Mouse (Mus musculus): ENCODE measurements around the gene Hspa1b. TPM values are rescaled to one million over a fixed set of nuclear protein-coding genes. Genes with fewer than 3 reads are reported as not detected.
"Not testable (repeated sequence)": the region's sequence is repeated elsewhere in the genome, so short reads cannot be mapped to it uniquely, and the experiment has no call there.

The Hspa1b gene
- polyA plus RNA-seq, 1 experiment from 2014 or later: 0.74 TPM

GRCm38 (mm10) chr17:35000717-35001451 lies 41.8 kb upstream of the Hspa1b start, which contains the start of gene Vars:
TSS of gene Vars (plus strand) at chr17:35000987.
- under 1% methylated on average over 71 of the region's 83 CpGs for WGBS
- Histone ChIP-seq H3K27me3 (replicated peaks; ENCODE audit: control insufficient read depth, insufficient read depth, low read length) (no peaks in the 10 kb centered on the region), H3K9me3 (ENCODE audit: control insufficient read depth, low read length) (no peaks in the 10 kb centered on the region)

GRCm38 (mm10) chr17:34999871-35000716 lies 41.1 kb upstream of the Hspa1b start:
- Histone ChIP-seq H3K9ac (ENCODE audit: low read depth, low read length) (peak overlapping the region; percentile 95), H3K27ac (ENCODE audit: low read depth, low read length) (peak overlapping the region; percentile 98), H3K4me2 (ENCODE audit: low read length) (peak overlapping the region; percentile 99), H3K4me1 (ENCODE audit: control insufficient read depth, insufficient read depth, low read depth, low read length) (peaks cover 18% of the 10 kb centered on the region), H3K4me3 (ENCODE audit: low read length) (peak overlapping the region; percentile 89)
- H3K36me3 ChIP-seq (ENCODE audit: control insufficient read depth, insufficient read depth, low read length); H3K27me3 ChIP-seq (replicated peaks; ENCODE audit: control insufficient read depth, insufficient read depth, low read length); H3K9me3 ChIP-seq (ENCODE audit: control insufficient read depth, low read length); ATAC-seq: not testable (repeated sequence)
- 21% methylated on average over 29 of the region's 32 CpGs for WGBS

More at GRCm38 (mm10) chr17:35000717-35001451, 41.8 kb upstream of the Hspa1b start, which contains the start of gene Vars:
- peak; percentile 92 for ATAC-seq
- Histone ChIP-seq H3K4me2 (ENCODE audit: low read length) (peak within 1 kb of the TSS; percentile 99), H3K4me1 (ENCODE audit: control insufficient read depth, insufficient read depth, low read depth, low read length) (peaks cover 18% of the 10 kb centered on the region), H3K4me3 (ENCODE audit: low read length) (peak within 1 kb of the TSS; percentile 89), H3K36me3 (ENCODE audit: control insufficient read depth, insufficient read depth, low read length) (peaks cover 13% of the 10 kb centered on the region), H3K9ac (ENCODE audit: low read depth, low read length) (peak within 1 kb of the TSS; percentile 95), H3K27ac (ENCODE audit: low read depth, low read length) (peak within 1 kb of the TSS; percentile 98)

GRCm38 (mm10) chr17:34998526-34999430 lies 39.7 kb upstream of the Hspa1b start:
- H3K27ac ChIP-seq (ENCODE audit: low read depth, low read length): no peak overlapping the region
- no peak overlapping the region for H3K9ac ChIP-seq (ENCODE audit: low read depth, low read length)
- H3K4me1 ChIP-seq (ENCODE audit: control insufficient read depth, insufficient read depth, low read depth, low read length): peaks cover 18% of the 10 kb centered on the region
- no peaks in the 10 kb centered on the region for H3K9me3 ChIP-seq (ENCODE audit: control insufficient read depth, low read length)
- ATAC-seq: no peak
- no peaks in the 10 kb centered on the region for H3K36me3 ChIP-seq (ENCODE audit: control insufficient read depth, insufficient read depth, low read length)
- 95% methylated on average over 15 of the region's 15 CpGs for WGBS
- peak overlapping the region; percentile 47 for H3K4me2 ChIP-seq (ENCODE audit: low read length)
- H3K27me3 ChIP-seq (replicated peaks; ENCODE audit: control insufficient read depth, insufficient read depth, low read length): no peaks in the 10 kb centered on the region
- no peak overlapping the region for H3K4me3 ChIP-seq (ENCODE audit: low read length)

- Histone ChIP-seq H3K27me3 (replicated peaks; ENCODE audit: control insufficient read depth, insufficient read depth, low read length) (no peaks in the 10 kb centered on the region), H3K4me1 (ENCODE audit: control insufficient read depth, insufficient read depth, low read depth, low read length) (peaks cover 6% of the 10 kb centered on the region), H3K27ac (ENCODE audit: low read depth, low read length) (no peak overlapping the region), H3K4me2 (ENCODE audit: low read length) (no peak overlapping the region), H3K9me3 (ENCODE audit: control insufficient read depth, low read length) (no peaks in the 10 kb centered on the region), H3K4me3 (ENCODE audit: low read length) (no peak overlapping the region), H3K9ac (ENCODE audit: low read depth, low read length) (no peak overlapping the region), H3K36me3 (ENCODE audit: control insufficient read depth, insufficient read depth, low read length) (no peaks in the 10 kb centered on the region)
- 82% methylated on average over 5 of the region's 5 CpGs for WGBS
- no peak for ATAC-seq
Measured at GRCm38 (mm10) chr17:34997142-34997483, 38.1 kb upstream of the Hspa1b start.

- Histone ChIP-seq H3K9ac (ENCODE audit: low read depth, low read length) (no peak overlapping the region), H3K4me3 (ENCODE audit: low read length) (no peak overlapping the region)
- WGBS: 90% methylated on average over 12 of the region's 14 CpGs
Measured at GRCm38 (mm10) chr17:34996411-34997141, 37.5 kb upstream of the Hspa1b start.

GRCm38 (mm10) chr17:34995927-34996326 lies 36.9 kb upstream of the Hspa1b start:
- H3K4me1 ChIP-seq (ENCODE audit: control insufficient read depth, insufficient read depth, low read depth, low read length); H3K4me3 ChIP-seq (ENCODE audit: low read length); ATAC-seq; H3K9ac ChIP-seq (ENCODE audit: low read depth, low read length); H3K27ac ChIP-seq (ENCODE audit: low read depth, low read length); H3K36me3 ChIP-seq (ENCODE audit: control insufficient read depth, insufficient read depth, low read length); H3K9me3 ChIP-seq (ENCODE audit: control insufficient read depth, low read length); H3K4me2 ChIP-seq (ENCODE audit: low read length); H3K27me3 ChIP-seq (replicated peaks; ENCODE audit: control insufficient read depth, insufficient read depth, low read length): not testable (repeated sequence)
- WGBS: 95% methylated on average over 4 of the region's 4 CpGs

More at GRCm38 (mm10) chr17:34996411-34997141, 37.5 kb upstream of the Hspa1b start:
- H3K27ac ChIP-seq (ENCODE audit: low read depth, low read length): no peak overlapping the region
- no peaks in the 10 kb centered on the region for H3K9me3 ChIP-seq (ENCODE audit: control insufficient read depth, low read length)
- H3K4me2 ChIP-seq (ENCODE audit: low read length): no peak overlapping the region
- no peak for ATAC-seq
- no peaks in the 10 kb centered on the region for H3K27me3 ChIP-seq (replicated peaks; ENCODE audit: control insufficient read depth, insufficient read depth, low read length)
- H3K36me3 ChIP-seq (ENCODE audit: control insufficient read depth, insufficient read depth, low read length): no peaks in the 10 kb centered on the region
- peaks cover 5% of the 10 kb centered on the region for H3K4me1 ChIP-seq (ENCODE audit: control insufficient read depth, insufficient read depth, low read depth, low read length)

- not testable (repeated sequence) for H3K4me2 ChIP-seq (ENCODE audit: low read length); H3K9ac ChIP-seq (ENCODE audit: low read depth, low read length); H3K36me3 ChIP-seq (ENCODE audit: control insufficient read depth, insufficient read depth, low read length); H3K4me1 ChIP-seq (ENCODE audit: control insufficient read depth, insufficient read depth, low read depth, low read length); H3K27ac ChIP-seq (ENCODE audit: low read depth, low read length); H3K27me3 ChIP-seq (replicated peaks; ENCODE audit: control insufficient read depth, insufficient read depth, low read length); H3K9me3 ChIP-seq (ENCODE audit: control insufficient read depth, low read length); H3K4me3 ChIP-seq (ENCODE audit: low read length); ATAC-seq
- 90% methylated on average over 4 of the region's 4 CpGs for WGBS
Measured at GRCm38 (mm10) chr17:34995192-34995591, 36.2 kb upstream of the Hspa1b start.

- no peak for ATAC-seq
- H3K4me1 ChIP-seq (ENCODE audit: control insufficient read depth, insufficient read depth, low read depth, low read length): peaks cover 2% of the 10 kb centered on the region
- no peaks in the 10 kb centered on the region for H3K27me3 ChIP-seq (replicated peaks; ENCODE audit: control insufficient read depth, insufficient read depth, low read length)
- no peak overlapping the region for H3K27ac ChIP-seq (ENCODE audit: low read depth, low read length)
- H3K9ac ChIP-seq (ENCODE audit: low read depth, low read length): no peak overlapping the region
- H3K4me3 ChIP-seq (ENCODE audit: low read length): no peak overlapping the region
- H3K36me3 ChIP-seq (ENCODE audit: control insufficient read depth, insufficient read depth, low read length): no peaks in the 10 kb centered on the region
- no peaks in the 10 kb centered on the region for H3K9me3 ChIP-seq (ENCODE audit: control insufficient read depth, low read length)
- no peak overlapping the region for H3K4me2 ChIP-seq (ENCODE audit: low read length)
Measured at GRCm38 (mm10) chr17:34994751-34995150, 35.7 kb upstream of the Hspa1b start.
